Mouse (Mus musculus) layer of hippocampus, postnatal 14 days (tissue): ENCODE data around the gene Mup14. TPM values are rescaled to one million over a fixed set of nuclear protein-coding genes. Genes with fewer than 3 reads are reported as not detected.
"Not testable (repeated sequence)": the region's sequence is repeated elsewhere in the genome, so short reads cannot be mapped to it uniquely, and the experiment has no call there.

Source experiments
- DNase-seq, 2 experiments: peaks; one replicate each; pipeline ENCODE4 v3.0.0; 2021 to 2022; ENCODE audit warnings: low spot score in 2 of 2, mixed read lengths in 1 of 2
- long read RNA-seq, 2 experiments: library from polyadenylated mRNA; stranded (forward); transcript quantifications; one replicate each; pipeline ENCODE4 v2.0.0; 2021
- total RNA-seq, 2 experiments: library from RNA; stranded (reverse); gene quantifications; 2 replicates each; pipeline ENCODE4 v1.2.3; 2021

Gene Mup14
- total RNA-seq, result not detected
- long read RNA-seq, experiment 1, result 0 reads
- long read RNA-seq, experiment 2, result 0 reads

DNA sequence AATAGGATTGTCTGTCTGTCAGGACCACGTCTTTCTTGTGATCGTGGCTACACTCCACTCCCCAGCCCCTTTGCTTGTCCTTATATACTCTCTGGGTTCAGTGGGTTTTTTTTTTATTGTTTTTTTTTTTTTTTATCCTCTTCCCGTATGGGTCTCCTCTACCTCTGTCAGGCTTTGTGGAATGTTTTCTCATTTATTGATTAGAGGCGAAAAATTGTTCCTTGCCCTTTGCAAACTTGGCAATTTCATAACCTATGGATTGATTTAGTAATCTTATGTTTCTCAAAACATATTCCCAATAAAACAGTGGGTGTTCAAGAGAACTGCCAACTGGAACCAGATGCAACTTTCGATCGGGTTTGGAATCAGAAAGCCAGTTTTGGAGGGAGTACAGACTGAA, at the start of gene Mup14:
Gene Mup14 (minus strand): TSS at position 101 of the 400 bp plus-strand sequence.
- DNase-seq, result not testable (repeated sequence)

DNA sequence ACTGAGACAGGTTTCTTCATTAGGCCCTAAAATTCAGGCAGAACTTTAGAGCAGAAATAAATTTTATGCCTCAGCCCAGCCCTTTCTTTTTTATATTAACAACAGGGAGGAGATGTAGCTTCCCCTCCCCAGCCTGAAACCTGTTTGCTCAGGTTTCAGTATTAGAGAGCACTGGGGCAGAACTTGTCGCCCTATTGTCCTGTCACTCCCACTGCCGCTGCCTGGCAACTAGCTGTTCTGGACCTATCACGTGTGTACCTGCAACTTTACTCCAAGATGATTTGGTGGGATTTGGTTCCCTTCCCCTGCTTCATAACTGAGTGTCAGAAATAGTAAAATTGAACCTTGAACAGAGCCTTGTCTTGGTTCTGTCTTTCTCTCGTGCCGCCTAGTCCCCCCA, 34.3 kb upstream of the Mup14 start:
- not testable (repeated sequence) for DNase-seq

Other genes starting within 250 kb of the Mup14 start
- not detected for gene Mup13, start 75.7 kb downstream of the Mup14 start, total RNA-seq
- not detected for gene Mup15, start 135.7 kb upstream of the Mup14 start, total RNA-seq
- gene Mup16, start 215.5 kb upstream of the Mup14 start, total RNA-seq, result not detected